Mouse (Mus musculus) kidney, postnatal 36 days (tissue): ENCODE data around the gene Rnf123.

Source experiments
- DNase-seq, 2 experiments: peaks; one replicate each; pipeline ENCODE4 v3.0.0; 2021 to 2022; ENCODE audit warnings: mixed read lengths in 2 of 2

The Rnf123 gene

DNA sequence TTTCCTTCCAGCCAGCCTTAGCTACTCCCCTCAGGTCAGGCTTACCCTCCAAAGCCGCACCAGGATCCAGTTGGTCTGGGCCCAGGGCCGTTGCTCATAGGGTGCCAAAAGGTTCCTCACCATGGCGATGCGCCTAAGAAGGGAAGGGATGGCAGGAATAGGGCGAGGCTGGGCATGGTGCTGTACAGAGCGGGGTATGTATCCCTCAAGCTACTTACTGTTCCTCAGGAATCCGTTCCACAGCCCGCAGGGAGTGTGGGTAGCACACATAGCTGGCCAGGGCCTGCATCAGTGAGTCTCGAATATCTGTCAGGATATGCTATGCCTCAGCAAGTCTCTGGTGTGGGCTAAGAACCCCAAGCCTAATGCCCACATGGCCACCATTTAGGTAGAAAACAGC is 24.9 kb downstream of the Rnf123 start:
- no peak for DNase-seq

DNA sequence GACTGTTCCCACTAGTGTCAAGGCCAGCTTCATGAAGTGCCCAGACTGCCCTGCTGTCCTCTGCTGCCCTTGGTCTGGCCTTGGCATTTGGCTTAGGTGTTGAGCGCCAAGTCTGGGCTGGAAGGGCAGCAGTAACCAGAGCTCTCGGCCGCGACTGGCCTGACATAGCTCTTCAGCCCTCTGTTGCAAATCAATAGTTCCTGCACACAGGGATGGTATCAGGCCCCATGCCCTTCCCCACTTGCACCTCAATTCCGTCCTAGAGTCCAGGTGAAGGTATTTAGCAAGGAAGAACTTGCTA is 25.9 kb downstream of the Rnf123 start:
- no peak for DNase-seq

DNA sequence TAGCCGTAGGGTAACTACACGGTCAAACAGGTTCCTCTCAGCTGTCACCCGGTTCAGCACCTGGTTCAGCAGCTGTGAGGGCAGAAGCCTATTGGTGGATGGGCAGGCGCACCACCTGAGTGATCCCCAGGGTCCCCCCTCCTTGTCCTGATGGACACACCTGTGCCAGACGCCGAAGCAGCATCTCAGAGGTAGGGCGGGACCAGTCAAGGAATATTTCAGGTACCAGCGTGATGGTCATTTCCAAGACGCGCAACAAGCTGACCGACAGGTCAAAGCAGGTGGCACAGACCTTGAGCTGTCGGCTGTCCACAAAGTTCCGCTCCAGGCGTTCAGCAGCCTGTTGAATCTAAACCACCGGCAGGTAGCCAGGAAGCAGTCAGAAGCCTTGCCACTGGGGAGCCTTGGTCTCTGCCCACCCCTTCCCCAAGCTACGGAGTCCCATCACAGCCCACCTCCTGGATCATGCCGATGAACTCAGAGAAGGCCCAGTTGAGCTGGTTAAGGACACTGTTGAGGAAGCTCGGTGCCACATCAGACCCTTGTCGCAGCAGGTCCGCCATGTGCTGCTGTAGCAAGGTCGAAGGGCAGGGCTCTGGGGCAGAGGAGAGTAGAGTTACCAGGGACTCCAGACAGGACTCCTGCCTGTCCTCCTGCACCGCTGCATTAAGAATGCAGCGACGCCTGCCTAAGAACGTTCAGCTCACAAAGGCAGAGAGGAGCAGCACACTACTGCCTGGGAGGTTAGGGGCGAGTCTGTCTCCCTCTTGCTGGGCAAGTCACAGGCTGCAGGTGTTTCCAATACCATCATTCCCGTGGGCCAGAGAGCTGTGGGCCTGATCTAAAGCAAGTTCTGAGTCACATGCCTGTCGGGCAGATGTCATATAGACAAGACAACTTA is 26.5 kb downstream of the Rnf123 start:
- DNase-seq = no peak

DNA sequence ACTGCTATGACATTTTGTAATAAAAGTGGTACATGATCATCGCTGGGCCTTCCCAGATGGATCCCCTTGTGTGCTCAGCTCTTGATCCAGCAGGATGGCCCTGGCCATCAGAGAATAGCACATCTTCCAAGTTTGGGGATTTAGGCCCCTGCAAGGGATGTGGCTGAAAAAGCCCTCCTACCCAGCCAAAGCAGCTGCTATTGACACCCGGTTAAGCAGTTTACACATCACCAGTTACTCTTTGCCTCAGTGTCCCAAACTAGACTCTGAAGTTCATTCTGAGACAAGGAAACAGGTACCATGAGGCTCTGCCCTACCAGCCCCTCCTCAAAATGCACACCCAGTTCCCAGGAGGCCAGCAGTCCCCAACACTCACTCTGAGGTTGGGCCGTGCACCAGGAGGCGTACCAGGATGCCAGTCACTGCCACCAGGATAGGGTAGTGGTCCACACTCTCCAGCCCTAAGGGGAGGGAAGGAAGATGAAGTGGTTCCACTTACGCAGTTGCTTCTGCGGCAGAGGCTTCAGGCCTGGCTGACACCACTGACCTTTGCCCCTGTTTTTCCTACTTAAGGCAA is 27.4 kb downstream of the Rnf123 start:
- no peak for DNase-seq

DNA sequence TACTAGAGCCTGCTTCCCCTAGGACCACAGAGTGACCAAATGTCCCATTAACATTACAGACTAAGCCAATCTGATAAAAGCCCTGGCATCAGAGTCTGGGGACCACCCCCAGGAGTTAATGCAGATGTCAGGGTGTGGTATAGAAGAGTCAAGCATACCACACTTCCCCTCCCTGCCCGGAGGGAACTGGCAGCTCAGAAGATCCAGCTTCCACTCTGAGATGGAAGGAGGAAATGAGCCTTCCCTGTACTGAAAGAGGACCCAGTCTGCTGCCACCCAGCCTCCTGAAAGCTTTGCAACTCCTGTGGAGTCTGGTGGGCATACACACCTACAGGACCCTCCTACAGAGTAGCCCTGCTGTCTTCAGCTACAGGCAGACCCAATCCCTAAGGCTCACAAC is 28.1 kb downstream of the Rnf123 start:
- DNase-seq = no peak

DNA sequence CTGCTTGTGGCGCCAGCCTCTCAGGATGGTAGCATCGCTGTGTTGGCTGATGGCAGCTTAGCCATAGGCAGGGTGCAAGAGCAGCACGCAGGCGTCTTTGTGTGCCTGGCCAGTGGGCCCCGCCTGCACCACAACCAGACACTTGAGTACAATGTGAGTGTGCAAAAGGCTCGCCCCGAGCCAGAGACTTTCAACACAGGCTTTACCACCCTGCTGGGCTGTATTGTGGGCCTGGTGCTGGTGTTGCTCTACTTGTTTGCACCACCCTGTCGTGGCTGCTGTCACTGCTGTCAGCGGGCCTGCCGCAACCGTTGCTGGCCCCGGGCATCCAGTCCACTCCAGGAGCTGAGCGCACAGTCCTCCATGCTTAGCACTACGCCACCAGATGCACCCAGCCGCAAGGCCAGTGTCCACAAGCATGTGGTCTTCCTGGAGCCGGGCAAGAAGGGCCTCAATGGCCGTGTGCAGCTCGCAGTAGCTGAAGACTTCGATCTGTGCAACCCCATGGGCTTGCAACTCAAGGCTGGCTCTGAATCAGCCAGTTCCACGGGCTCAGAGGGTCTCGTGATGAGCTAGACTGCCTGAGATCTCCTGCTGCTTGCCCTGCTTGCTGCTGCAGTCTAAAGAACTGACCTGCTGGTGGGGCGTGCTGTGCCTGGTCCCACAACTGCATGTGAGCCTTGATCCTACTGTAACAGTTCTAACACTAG is 28.7 kb downstream of the Rnf123 start:
- DNase-seq = no peak

DNA sequence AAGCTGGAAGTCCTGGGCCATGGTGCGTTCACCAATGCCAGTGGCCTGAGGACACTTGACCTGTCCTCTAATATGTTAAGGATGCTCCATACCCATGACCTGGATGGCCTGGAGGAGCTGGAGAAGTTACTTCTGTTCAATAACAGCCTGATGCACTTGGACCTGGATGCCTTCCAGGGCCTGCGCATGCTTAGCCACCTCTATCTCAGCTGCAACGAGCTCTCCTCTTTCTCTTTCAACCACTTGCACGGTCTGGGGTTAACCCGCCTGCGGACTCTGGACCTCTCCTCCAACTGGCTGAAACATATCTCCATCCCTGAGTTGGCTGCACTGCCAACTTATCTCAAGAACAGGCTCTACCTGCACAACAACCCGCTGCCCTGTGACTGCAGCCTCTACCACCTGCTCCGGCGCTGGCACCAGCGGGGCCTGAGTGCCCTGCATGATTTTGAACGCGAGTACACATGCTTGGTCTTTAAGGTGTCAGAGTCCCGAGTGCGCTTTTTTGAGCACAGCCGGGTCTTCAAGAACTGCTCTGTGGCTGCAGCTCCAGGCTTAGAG is 29.4 kb downstream of the Rnf123 start:
- DNase-seq = no peak

DNA sequence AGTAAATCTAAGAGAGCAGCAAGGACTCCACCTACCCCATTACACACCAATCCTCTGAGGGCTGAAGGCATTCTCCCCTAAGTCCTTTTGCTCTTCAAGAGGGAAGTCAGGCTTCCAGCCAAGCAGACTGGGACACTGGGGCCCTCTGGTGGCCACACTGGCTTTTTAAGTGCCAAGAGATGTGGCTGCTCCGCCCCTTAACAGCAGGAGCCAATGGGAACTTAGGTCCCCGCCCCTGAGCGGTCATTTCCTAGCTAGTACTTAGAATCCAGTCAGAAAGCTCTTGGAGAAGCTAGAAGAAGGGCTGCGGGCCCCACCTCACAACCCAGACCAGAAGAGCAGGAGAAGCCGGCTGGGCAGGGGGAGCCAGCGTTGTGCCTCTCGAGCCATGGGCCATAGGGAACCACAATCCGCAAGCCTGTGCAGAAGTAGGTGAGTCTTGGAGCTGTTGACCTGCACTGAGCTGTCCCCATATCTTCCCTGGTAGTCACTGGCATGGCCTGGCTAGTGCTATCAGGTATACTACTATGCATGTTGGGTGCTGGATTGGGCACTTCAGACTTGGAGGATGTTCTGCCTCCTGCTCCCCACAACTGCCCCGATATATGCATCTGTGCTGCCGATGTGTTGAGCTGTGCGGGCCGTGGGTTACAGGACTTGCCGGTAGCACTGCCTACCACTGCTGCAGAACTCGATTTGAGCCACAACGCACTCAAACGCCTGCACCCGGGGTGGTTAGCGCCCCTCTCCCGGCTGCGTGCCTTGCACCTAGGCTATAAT is 30.1 kb downstream of the Rnf123 start, which contains the start of gene Amigo3:
Gene Amigo3, plus strand, starts transcription at position 275 of the 780 bp plus-strand sequence.
- DNase-seq = peak; percentile 98 to 99

DNA sequence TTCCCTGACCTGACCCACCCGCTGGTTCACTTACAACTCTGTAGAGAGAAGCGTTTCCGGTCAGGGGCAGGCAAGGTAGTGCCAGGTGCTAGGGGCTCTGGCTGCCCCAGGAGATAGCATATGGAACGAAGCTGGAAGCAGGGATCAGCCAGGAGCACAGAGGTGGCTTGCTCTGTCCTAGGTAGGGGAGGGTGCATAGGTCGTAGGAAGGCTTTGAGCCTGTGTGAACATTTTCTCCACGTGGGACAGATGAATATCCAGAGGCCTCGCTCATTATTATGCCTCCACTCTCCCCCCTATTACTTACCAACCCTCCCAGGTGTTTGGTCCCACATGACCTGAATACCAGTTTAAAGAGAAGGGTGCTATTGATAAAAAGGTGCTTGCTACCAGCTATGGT is 30.7 kb downstream of the Rnf123 start:
- DNase-seq = no peak

DNA sequence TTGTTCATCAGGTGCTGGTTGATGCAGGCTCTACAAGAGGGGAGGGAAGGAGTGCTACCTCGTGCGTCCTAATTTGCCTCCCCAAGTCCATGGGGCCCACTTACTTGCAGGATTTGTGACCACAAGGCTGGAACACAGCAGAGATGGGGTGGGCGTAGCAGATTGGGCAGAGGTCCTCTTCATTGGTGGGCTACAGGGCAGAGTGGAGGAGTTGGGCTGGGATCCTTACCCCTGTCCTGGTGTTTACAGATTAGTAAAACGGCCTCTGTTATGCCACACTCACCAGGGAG is 31.3 kb downstream of the Rnf123 start:
- DNase-seq = no peak

DNA sequence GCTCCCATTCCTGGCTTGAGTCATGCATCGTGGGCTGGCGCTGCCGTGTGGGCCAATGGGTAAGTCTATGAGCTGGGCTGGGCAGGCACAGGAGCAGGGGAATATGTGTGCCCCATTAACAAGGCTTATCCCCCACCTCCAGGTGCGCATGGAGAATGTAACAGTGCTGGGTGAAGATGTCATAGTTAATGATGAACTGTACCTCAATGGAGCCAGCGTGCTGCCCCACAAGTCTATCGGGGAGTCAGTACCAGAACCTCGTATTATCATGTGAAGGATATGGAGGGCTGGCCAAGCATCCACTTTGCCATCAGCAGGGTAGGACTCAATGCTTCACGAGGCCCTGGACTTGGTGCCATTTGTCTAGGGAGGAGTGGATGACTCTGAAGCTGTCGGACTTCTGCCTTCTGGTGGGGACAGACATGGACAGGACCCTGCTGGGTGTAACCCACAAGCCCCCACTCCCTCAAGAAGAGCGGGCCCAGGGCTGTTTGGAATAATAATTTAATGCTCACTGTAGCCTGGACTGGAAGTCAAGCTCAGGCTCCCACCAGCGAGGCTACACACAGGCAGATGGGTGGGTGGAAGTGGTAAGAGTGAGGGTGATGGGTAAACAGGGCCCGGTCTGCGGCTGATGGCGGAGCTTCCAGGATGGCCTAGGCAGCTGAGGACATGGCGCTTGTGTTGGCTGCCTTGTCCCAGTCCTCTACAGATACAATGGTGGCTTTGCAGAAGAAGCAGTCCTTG is 31.8 kb downstream of the Rnf123 start:
- DNase-seq = no peak

DNA sequence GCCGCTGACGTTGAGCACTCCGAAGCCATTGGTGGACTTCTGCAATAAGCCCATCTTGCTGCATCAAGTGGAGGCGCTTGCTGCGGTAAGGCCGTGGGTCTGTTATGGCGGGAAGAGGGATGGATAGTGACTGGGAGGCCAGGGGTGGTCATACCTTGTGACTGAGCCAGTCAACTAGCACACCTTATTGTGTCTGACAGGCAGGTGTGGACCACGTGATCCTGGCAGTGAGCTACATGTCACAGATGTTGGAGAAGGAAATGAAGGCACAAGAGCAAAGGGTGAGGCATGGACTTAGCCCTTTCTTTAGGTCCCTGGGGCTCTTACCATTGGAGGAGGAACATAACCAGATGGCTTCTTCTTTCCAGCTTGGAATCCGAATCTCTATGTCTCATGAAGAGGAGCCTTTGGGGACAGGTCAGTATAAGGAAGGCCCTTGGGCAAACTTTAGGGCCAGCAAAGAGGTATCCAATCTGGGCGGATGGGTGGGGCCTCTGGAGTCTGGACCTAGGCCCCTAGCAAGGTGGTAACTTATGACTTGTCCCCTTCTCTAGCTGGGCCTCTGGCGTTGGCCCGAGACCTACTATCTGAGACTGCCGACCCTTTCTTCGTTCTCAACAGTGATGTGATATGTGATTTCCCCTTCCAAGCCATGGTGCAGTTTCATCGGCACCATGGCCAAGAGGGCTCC is 33.4 kb downstream of the Rnf123 start:
- DNase-seq = no peak

DNA sequence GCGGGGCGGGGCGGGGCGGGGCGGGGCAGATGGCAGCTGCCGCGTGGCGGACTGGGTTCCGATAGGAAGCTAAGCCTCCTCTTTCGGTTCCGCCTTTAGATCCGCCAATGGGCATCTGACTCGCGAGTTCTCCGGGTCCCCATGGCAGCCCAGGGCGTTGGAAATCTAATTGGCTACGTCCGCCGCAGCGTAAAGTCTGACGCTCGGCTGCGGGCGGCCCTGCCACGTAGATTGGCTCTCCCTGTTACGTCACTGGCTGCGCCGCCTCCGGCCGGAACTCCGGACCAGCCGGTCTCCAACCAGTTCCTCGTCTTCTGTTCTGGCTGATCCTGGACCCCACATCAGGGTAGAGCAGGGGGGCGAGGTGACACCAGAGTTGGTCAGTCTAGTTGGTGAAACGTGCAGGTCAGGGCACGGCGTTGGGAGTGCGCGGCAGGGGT is 34.1 kb downstream of the Rnf123 start, which contains the start of gene Gmppb:
Gene Gmppb, plus strand, starts transcription at position 227 of the 440 bp plus-strand sequence.
- DNase-seq = peak; percentile 97 to 98

DNA sequence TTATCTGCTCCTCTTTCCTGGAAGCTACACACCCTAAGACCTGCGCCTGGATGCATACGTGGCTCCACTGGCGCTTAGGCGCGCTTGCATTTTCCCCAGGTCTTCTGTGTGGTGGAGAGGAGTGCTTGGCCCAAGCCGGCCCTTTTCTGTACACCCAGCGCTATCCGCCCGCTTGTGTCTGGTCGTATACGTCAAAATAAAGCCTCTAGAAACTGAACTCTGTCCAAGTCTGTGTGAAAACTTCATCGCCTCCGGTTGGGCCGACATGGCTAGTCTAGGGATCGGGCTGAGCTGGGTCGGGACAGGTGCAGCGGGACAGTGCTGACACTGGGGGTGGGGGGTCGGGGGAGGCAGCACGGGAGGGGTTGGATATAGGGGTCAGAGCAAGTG is 34.6 kb downstream of the Rnf123 start:
- no peak for DNase-seq

DNA sequence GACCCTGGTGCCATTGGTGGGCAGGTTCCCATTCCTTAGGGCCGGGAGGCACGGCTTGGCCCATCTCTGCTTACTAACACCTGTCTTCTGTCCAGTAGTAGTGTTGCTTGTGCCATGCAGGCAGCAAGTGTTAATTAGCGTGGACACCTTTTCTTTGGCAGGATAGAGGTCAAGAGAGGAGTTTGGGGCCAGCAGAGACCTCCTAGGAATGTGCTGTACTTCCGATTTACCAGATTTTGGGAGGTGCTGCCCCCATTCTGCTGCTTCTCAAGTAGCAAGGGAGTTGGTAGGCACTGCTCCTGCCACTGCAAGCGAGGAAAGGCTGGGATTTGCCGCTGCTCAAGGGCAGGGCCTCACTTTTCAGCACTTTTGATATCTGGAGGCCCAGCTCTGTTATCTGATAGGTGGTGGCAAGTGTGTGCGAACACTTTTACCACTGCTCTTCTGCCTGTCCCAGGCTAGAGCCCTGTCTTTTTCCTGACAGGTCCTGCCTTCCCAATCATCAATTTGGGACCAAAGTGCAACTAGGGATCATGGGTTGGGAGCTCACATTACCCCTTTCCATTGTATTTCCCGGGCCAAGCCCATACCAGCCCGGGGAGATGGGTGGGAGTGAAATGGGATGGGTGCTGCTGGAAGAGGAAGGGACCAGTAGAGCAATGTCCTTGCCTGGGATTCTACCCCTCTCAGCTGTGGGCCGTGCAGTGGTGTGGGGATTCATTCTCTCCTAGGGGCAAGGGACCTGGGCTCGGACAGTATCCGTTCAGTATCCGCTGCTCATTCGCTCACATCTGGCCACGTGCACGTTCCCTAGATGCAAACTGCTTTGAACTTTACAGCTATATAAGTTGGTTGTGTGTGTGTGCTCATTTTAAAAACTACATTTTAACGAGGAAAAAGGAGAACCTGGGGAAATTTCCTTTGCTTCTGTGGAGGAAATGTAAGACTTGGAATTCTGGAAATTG is 35.3 kb downstream of the Rnf123 start:
- DNase-seq = no peak

DNA sequence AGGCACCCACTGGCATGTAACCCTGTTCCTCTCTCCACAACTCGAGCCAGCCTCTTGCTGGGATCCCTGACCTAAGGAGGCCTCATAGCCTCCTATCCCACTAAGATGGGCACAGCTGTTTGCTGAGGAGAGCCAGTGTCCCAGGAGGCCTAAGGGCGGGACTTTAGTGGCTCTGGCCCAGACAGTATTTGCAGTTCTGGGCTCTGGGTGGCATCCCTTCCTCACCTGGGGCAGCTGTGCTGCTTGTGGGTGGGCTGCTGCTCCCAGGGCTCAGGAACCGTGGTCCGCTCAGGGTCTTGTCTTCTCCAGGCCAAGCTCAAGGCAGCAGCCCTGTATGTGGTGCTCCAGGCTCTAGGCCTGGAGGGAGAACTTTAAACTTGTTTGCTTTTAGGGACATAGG is 36.6 kb downstream of the Rnf123 start:
- DNase-seq = no peak

DNA sequence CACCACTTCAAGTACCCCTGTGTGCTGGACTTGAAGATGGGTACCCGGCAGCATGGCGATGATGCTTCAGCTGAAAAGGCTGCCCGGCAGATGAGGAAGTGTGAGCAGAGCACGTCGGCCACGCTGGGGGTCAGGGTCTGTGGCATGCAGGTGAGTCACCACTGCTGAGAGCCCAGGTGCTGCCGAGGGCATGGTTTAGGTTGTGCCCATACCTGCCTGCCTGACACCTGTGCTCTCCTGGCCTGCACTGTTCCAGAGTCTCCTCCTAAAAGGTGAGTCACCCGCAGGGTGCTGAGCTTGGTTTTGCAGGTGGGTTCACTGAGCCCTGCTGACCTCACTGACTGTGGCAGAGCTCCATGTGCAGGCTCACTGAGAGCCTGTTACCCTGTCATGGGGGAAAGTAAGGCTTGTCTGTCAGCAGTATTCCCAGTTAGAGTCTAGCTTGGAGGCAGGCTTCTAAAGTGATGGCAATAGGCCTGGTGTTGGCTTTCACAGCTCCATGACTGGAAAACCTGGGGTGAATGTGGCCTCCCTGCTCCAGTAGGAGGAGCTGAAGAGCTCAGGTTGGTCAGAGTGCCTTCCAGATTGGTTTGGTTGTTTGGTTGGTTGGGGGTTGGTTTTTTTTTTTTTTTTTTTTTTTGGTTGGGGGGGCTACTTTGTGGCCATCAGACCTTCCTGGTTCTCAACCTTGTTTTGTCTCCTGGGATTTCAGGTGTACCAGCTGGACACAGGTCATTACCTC is 38.2 kb downstream of the Rnf123 start:
- DNase-seq = no peak

DNA sequence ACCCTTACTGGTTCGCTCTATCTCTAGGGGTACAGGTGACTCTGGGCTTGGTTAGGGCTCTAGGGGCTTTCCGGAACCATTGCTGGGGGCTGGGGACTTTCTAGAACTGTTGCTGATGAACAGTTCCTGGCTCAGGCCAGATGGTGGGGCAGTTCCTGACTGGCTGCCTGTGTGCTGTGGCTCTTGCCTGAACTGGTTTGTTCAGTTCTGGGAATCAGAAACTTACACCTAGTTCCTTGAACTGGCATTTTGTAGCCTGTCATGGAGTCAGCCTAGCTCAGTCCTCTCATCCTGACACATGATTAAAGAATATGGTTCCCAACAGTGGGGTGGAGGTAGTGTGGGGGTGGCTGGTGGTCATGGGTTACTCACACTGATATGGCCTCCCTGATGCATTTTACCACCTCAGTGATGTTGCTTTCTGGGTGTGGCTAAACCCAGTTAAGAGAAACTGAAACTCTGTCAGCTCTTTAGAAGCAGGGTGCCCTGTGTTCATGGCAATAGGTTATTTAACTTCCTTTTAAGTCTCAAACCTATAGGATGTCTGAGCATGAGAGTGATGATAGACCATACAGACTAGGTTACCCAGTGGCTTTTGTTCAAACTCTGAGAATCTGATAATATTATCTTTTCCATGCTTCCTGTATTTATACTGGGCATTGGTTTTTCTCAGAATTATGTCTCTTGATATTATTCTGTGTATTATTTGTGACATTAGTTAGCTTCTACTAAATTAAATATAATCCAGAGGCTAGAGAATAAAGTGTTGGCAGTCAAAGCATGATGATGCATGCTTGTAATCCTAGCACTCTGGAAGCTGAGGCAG is 47.6 kb downstream of the Rnf123 start:
- no peak for DNase-seq

DNA sequence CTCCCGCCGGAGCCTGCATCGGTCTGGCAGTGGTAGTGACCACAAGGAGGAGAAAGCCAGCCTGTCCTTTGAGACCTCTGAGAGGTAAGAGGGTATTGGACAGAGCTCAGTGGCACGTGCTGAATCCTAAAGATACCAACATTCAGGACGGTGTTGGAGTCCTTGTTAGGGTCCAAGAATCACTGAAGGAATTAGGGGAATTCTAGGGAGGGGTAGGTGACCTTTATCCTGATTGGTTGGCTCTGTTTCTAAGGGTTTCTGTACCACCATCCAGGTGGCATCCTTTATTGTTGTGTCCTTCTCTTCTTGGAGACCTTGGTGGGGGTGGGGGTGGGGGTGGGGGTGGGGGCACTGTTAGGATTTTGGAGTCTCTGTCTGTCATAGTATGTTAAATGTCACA is 51.0 kb downstream of the Rnf123 start:
- no peak for DNase-seq
